Mouse (Mus musculus) bone marrow, adult 2 months (tissue): ENCODE measurements around the gene Slc6a16.

Source experiments
- CTCF ChIP-seq: fragments of 200-500 bp; IDR thresholded peaks from 2 replicates; pipeline ENCODE4 v1.5.1; 2011; ENCODE audit warnings: low read length, control low read depth; ENCODE audit not compliant: control insufficient read depth, insufficient read depth
- POLR2A ChIP-seq: fragments of 200-500 bp; IDR thresholded peaks from 2 replicates; pipeline ENCODE4 v1.6.1; 2011; ENCODE audit warnings: low read depth, mild to moderate bottlenecking, control low read depth, low read length, borderline replicate concordance; ENCODE audit not compliant: control insufficient read depth

DNA sequence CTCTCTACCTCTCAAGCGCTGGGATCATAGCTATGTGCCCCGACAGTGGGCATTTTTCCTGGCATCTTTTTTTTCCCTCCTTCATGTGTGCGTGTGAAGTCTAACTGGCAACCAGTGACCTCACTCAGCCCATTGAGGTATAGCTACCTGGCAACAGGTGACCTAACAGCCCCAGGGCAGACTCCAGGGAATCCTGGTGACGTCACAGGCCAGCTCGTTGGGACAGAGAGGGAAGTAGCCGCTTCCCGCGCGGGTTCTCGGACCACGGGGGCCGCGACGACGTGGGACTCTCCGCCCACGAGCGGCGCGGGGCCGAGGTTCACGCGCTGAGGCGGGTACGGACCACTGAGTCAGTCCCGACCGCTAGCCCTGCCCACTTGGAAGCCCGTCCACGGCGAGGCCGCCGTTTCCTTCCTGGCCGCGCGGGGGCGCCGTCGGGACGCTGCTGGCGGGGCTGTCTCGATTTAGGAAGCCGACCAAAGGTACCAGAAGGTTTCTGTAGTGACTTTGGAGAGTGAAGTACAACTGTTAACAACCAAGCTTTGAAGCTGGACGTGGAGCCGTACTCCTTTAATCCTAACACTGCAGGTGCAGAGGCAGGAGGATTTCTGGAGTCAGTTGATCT is 36.4 kb downstream of the Slc6a16 start, which contains the start of gene Slc6a21:
- TF ChIP-seq CTCF (peak; percentile 84), POLR2A (no peak)
